Mouse (Mus musculus) thymus, adult 2 months (tissue): ENCODE results near the gene Rpgrip1.

Experiments
- CTCF ChIP-seq: fragments of 200-500 bp; IDR thresholded peaks from 2 replicates; pipeline ENCODE4 v1.5.1; 2012; ENCODE audit warnings: mild to moderate bottlenecking, control low read depth, low read length, moderate library complexity, borderline replicate concordance; ENCODE audit not compliant: control insufficient read depth, poor library complexity, insufficient read depth; ENCODE audit errors: extremely low read depth
- POLR2A ChIP-seq: fragments of 200-500 bp; IDR thresholded peaks from 2 replicates; pipeline ENCODE4 v1.6.1; 2012; ENCODE audit warnings: mild to moderate bottlenecking, low read length, control low read depth, moderate library complexity; ENCODE audit not compliant: control insufficient read depth, poor library complexity, insufficient read depth; ENCODE audit errors: extremely low read depth

DNA sequence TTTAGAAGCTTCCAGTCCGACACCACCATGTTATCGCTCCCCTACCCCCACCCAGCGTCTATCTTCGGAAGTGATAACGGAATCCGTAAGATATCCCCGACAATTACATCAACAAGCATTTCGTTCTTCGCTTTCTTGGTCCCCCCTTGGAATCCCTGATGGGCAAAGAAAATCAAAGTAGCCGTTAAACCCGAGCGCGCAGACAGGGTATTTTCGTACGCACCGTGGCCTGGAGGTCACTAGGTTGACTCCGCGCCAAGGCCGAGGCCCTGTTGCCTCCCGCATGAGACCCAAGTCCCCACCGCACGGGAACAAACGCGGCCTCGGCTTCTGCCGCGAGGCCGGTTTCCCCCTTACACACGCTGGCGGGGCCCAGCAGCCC, 7.0 kb upstream of the Rpgrip1 start:
- TF ChIP-seq CTCF (no peak), POLR2A (no peak)
